Mouse (Mus musculus) layer of hippocampus, adult 8-10 months (tissue): ENCODE results near the gene Odf2. TPM values are rescaled to one million over a fixed set of nuclear protein-coding genes. Genes with fewer than 3 reads are reported as not detected.

Source experiments
- microRNA-seq, 2 experiments: library from miRNA; unstranded; fragments of <30 nt; microRNA quantifications; one replicate each; pipeline ENCODE4 v1.2.0; 2022
- total RNA-seq, 4 experiments: library from RNA; stranded (reverse); gene quantifications; 2 replicates each; pipeline ENCODE4 v1.2.4; 2022

The Odf2 gene
- total RNA-seq, 4 experiments from 2014 or later: 104 to 124 (median 114) TPM

Small RNAs within 50 kb of the gene (microRNA-seq; reads per million reads assigned to microRNA genes)
- gene Mir219a-2 (0 reads per million in 2 experiments), gene Mir219b (0 reads per million in 2 experiments)

Other genes with a start within 250 kb of the Odf2 start
- gene Gm13420, start 137.5 kb upstream of the Odf2 start, total RNA-seq: 1 to 10 TPM in 2 of 4 experiments, under 1 TPM in 2; 0.59 to 1.4 (median 1.0) TPM
- gene Gm13547, start 129.9 kb upstream of the Odf2 start, total RNA-seq: under 1 TPM in 1 of 4 experiments, not detected in 3; 0.56 TPM
- 10 to 100 TPM; 24.7 to 31.2 (median 28.6) TPM for gene Coq4, start 101.7 kb upstream of the Odf2 start, total RNA-seq
- gene Trub2, start 100.7 kb upstream of the Odf2 start, total RNA-seq: 10 to 100 TPM; 39.3 to 53.1 (median 51.4) TPM
- 10 to 100 TPM; 65.4 to 69.0 (median 67.5) TPM for gene Slc27a4, start 86.6 kb upstream of the Odf2 start, total RNA-seq
- gene Urm1, start 69.1 kb upstream of the Odf2 start, total RNA-seq: 10 to 100 TPM; 54.4 to 63.1 (median 58.9) TPM
- 10 to 100 TPM; 12.7 to 15.2 (median 13.8) TPM for gene Cercam, start 20.1 kb upstream of the Odf2 start, total RNA-seq
- gene Gle1, start 46.2 kb downstream of the Odf2 start, total RNA-seq: 10 to 100 TPM; 42.5 to 49.2 (median 44.9) TPM
- 100 to 1,000 TPM; 744 to 871 (median 808) TPM for gene Sptan1, start 76.3 kb downstream of the Odf2 start, total RNA-seq
- 10 to 100 TPM; 36.9 to 45.0 (median 39.9) TPM for gene Wdr34, start 159.7 kb downstream of the Odf2 start, total RNA-seq
- 100 to 1,000 TPM; 179 to 198 (median 186) TPM for gene Set, start 168.2 kb downstream of the Odf2 start, total RNA-seq
- gene Pkn3, start 188.5 kb downstream of the Odf2 start, total RNA-seq: 1 to 10 TPM; 2.1 to 6.1 (median 3.5) TPM
- gene Zdhhc12, start 204.4 kb downstream of the Odf2 start, total RNA-seq: 10 to 100 TPM in 2 of 4 experiments, 1 to 10 TPM in 2; 7.3 to 14.0 (median 10.4) TPM
- gene Zer1, start 235.4 kb downstream of the Odf2 start, total RNA-seq: 100 to 1,000 TPM; 173 to 203 (median 195) TPM
- gene Tbc1d13, start 244.5 kb downstream of the Odf2 start, total RNA-seq: 10 to 100 TPM; 49.6 to 61.9 (median 58.5) TPM